Mouse (Mus musculus) monocyte, adult 2 months (primary cell): Measurements from ENCODE around the gene Olfr520.
"Not testable (repeated sequence)": the region's sequence is repeated elsewhere in the genome, so short reads cannot be mapped to it uniquely, and the experiment has no call there.

ENCODE experiments used
- DNase-seq, 2 experiments: peaks; one replicate each; pipeline ENCODE4 v3.0.0; 2022; ENCODE audit warnings: low spot score in 2 of 2, low read depth in 1 of 2

Gene Olfr520

GRCm38 (mm10) chr7:99711166-99711565, 18.9 kb upstream of the Olfr520 start, which contains the start of gene Slco2b1:
Gene Slco2b1, minus strand, starts transcription at chr7:99711340.
- no peak for DNase-seq

DNA sequence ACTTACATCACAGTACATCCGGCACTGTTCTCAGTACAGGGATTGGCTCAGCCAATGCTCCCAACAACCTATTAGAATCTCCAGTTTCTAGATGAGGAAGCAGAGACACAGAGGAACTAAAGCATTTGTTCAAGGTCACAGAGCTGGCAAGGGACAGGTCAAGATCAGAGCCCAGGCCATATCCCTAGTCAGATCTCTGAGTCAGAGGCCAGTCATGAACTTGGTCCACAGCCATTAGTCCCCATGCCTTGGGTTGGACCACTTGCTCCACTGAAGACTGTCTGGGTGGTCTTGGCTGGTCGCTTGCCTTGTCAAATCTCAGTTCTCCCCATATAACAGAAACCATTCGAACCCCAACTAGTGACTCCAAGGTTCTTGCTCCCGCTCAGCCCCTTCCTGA, 17.6 kb upstream of the Olfr520 start:
- no peak for DNase-seq

DNA sequence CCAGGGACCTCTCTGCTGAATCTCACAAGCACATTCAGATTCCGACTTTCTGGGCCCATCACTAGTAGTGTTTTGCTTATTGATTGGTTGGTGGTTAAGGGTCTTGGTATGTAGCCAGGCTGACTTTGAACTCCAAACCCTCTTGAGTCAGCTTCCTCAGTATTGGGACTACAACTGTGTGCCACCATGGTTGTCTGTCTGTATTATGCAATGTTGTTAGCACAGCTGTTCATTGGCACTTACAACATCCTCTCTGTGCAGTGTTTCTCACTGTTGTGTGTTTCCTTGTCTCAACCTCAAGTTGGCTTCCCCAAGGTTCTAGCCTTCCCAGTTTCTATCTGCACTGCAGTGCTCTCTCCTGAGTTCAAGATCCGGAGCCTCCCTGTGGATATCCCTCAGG, 13.5 kb upstream of the Olfr520 start:
- DNase-seq = no peak

DNA sequence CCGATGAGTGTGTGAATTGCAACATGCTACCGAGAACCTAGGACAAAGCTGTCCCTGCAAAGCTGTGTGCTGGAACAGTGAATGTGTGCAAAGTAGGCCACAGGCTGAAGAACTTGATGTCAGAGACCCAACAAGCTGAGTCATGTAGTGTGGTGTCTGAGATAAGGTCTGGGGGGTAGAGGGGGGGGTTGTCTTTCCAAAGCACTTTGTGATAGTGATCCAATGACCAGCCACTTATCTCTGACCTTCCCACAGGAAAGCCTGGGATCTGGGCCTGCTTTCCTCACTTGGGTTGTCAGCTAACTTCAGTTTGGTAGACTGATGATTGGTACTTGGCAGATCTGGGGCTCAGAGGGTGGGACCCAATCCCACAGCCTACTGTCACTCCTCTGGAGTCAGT, 4.5 kb downstream of the Olfr520 start:
- DNase-seq = no peak

DNA sequence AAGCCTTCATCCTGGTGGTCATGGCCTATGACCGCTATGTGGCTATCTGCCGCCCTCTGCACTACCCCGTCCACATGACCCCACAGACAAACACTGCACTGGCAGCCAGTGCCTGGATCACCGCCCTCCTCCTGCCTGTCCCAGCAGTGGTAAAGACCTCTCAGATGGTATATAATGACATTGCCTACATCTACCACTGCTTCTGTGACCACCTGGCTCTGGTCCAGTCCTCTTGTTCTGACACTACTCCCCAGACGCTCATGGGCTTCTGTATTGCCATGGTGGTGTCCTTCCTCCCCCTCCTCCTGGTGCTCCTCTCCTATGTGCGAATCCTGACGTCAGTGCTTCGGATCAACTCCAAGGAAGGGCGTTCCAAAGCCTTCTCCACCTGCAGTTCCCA, 5.4 kb downstream of the Olfr520 start:
- DNase-seq = not testable (repeated sequence)

DNA sequence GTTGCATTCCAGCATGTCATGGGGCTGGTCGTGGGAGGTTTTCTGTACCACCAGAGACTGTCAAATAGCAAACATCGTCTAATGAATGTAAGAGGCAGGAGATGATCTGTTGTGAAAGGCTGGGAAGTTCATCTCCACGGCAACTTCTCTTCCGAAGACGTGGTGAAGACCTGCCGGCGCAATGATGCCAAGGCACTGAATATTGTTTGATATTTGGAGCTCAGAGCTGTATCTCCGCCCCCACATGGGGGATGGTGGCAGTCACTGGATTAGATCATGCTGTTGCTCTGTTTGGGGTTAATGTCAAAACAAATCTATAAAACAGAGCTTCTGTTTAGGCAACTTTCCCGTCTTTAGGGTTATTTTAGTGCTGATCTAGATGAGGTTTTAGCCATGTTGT, 9.2 kb downstream of the Olfr520 start:
- no peak for DNase-seq

DNA sequence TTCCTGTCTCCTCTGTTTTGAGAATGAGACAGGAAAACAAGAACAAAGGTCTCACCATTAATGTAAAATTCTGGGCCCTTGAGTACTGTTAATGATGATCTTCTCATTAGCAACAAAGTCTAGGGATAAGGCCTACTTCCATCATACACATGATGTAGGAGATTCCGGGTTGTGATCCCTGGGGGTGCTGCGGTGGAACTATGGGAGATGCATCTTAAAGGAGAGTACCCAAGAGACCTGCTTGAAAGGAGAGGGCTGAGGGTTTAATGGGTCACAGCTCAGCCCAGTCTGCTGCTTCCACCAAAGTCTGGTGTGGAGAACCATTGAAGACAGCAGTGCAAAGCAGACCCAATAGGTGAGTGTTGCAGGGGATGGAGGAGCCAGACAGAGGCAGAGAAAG, 33.1 kb downstream of the Olfr520 start, which contains the start of gene Olfr521:
Olfr521 (plus strand) TSS at position 301 of the 400 bp plus-strand sequence.
- DNase-seq = no peak

DNA sequence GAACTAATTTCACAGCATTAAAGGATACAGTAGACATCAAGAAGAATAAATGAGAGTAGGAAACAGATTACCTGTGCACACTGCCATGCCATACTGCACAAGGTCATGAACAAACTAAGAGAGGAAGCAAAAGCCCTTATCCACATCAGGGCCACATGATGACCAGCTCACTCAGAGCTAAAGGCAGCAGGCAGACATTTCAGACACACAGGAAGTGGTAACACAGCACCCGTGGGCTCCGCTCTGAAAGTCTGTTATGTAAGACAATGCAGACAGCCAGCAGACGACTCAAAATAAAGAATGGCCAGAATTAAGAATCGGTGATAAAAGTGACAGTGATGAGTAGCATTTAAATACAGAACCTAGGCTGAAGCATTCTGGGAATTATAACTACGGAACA, 51.3 kb downstream of the Olfr520 start:
- peak in 1 of 2 experiments; percentile 8 for DNase-seq

DNA sequence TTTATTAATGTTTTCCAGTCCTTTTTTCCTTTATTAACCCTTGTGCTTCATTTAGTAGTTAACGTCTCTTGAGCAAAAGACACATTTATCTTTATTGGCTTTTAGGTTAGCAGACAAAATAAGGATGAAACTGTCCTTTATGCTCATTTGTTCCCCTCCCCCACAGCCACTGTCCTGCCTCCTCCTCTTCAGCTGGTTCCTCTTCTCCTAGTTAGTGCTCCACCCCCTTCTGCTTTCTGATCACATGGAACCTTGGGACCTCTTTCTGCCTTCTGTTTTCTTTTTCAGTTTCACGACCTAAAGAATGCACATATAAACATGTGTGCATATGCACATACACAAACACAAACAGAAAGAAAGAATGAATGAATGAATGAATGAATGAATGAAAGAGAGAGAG, 51.8 kb downstream of the Olfr520 start:
- DNase-seq = peak in 1 of 2 experiments; percentile 3

DNA sequence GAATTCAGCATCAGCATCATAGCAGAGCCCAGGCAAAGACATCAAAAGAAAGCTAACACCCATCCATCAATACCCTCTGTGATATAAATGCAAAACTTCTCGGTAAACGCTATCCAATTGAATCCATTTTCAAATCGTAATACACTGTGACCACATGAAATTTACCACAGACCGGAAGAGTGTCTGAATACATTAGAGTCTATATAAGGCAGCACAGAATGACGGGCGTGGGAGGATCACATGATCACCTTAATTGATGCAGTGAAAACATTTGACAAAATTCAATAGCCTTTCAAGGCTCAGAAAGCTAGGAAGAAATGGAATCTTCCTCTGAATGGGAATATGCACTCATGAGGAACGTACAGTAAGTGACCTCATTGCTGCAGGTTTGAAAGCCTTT, 53.3 kb downstream of the Olfr520 start:
- DNase-seq = no peak

GRCm38 (mm10) chr7:99785553-99785952, 55.5 kb downstream of the Olfr520 start:
- no peak for DNase-seq
